Mouse (Mus musculus) thymus, postnatal 25 days (tissue): Measurements from ENCODE around the gene Sparcl1.

ENCODE experiments used
- DNase-seq: peaks from one replicate; pipeline ENCODE4 v3.0.0; 2022

Sparcl1 gene

DNA sequence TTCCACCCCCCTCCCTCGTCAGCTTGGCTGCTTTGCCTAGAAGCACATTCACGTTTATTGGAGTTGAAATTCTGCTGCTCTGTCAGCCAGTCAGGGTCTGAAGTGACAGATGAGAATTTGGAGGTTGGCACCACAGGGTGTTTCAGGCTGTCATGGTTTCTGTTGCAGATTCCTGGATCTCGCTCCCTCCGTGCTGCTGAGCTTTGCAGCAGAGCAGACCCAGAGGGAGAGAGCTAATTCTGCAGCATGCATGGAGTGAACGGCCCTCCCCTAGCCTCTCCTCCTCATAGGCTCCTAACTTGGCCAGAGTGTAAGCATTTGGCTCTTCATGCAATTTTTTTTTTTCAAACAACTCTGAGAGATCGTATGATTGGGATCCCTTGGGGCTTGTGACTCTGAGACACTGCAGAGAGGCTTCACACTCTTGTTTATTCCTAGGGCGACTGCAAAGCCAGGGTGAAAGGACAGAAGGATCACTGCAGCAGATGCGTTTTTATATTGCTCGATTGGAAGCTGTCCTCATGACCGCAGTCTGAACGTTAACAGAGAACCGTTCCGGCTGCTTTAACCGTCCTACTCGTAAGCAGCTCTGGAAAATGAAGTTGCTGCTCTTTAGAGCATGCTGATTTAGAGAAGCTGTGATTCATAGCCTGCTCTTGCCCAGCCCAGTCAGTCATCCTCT, at the start of gene Sparcl1:
Sparcl1 (minus strand) TSS at position 243 of the 682 bp plus-strand sequence.
- no peak for DNase-seq

DNA sequence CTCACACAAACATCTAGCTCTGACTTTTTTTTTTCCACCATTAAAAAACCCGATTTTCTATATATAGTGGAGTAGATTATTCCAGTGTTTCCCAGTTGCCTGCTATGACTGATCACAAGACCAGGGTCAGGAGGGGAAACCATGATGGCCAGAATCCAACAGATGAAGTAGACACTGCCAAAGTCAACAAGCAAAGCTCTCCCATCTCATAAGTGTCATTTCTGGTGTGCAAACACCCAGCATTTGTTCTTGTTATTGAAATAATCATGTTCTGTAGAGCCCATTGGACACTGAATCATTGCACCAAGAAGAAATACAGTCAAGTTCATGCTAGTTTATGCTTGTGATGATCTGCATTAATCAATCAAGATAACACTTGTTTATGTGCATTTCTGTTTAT, 47.9 kb upstream of the Sparcl1 start:
- DNase-seq: no peak

DNA sequence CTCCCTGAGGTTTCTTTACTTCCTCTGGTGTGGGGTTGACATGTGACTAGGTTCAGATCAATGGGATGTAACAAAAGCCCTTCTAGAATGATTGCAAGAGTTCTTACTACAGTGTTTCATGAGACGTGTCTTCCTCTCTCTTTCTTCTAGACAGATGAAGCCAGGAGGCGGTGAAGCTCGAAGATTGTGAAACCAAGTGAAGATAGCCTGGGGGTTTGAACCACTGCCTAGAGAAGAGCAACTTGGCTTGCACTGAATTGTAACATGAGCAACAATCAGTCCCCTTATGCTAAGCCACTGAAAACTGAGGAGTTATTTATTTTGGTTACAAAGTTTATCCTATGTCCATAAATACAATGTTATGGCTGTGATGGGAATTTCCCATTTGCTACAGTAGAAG, 47.0 kb upstream of the Sparcl1 start:
- no peak for DNase-seq

DNA sequence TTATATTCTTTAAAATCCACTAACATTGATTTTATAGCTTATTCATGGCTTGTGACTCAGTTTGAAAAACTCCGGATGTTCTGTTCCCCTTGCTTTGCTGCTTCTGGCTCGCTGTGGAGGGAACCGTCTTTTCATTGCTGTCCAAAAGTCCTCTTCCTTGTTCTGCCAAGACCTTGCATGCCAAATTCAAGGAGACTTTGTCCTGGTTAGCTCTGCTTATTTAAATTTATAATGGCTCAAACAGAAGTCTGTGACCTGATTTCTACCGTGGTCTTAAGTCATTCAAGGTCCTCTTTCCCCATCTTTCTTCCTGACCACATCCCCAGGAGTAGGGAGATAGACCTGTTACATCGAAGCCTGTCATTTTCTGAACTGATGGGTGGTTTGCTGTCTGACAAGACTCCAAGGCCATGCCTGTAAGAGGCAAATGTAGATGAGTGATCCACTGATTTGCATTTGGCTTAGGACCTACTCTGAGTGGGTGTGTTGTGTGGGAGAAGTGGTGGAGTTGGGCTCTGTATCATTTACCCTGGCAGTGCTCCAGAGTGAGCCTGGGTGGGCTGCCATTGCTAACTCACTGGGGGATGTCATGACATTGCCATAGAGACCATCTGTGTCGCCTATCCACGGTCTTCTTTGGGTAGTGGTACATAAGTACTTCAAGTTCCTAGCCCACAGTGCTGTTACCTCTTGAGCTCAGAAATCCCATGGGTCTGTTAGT, 45.0 kb upstream of the Sparcl1 start:
- no peak for DNase-seq

DNA sequence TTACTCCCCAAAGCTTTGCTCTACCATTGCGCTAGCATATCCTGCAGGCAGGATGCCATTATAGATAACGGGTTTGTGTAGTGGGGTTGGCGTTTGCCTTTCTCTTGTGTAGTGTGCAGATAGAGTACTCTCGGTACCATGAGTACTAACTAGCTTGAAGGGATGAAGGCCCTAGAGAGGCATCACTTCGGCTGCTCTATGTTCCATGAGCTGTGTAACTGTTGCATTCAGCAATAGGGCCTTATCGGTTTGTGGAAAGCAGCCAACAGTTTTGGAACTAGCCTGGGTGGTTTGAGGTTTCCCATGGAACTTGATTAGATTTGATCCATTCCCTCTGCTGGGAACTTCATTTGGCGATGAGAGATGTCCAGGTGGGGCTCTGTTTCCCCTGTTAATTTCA, 44.2 kb upstream of the Sparcl1 start:
- DNase-seq: no peak

DNA sequence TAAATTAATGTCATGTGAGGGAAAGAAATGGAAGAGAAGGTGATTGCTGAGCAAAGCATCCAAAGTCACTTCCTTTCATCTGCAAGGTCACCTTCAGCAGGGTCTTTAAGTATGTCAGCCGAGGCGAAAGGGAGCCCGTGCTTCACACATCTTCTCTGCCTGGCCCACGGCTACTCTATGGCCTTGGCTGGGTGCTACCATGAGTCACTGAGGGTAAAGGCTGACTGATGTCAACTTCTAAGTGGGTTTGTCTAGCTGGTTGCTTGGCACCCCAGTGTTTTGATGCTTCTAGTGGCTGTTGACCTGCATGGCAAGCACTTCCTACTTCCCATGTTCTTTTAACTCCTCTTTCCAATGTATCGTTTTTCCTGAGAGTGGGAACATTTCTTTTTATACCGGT, 36.7 kb upstream of the Sparcl1 start:
- DNase-seq: no peak

DNA sequence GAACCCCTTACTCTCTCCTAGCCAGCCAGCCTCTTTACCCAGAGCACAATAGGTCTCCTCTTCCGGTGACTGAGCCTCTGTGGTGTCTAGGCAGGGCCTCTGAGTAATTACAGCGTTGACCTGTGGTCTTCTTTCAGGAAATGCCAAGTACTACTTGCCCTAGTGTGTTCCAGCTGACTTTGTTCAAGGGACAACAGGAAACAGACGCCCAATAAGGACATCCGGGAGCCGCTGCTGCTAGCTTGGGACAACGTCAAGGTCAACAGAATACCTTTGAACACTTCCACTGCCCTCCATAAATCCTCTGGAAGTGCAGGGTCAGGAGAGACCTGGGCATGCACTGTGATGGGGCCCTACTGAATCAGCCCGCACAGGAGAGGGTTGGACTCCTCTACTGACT, 35.8 kb upstream of the Sparcl1 start:
- no peak for DNase-seq

DNA sequence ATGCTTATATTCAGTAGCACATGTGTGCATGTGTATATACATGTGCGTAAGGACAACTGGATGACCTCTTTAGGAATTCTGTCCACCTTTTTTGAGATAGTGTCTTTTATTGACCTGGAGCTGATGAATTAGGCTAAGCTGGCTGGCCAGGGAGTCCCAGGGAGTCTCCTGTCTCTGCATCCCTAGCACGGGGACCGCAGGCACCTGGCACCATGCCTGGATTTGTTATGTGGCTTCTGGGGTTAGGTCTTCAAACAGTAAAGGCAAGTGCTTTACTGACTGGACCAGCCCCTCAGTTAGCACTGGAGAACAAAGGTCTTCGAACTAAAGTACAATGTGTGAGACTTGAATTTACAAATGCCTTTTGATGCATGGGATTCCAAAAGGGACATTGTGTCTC, 30.5 kb upstream of the Sparcl1 start:
- no peak for DNase-seq

DNA sequence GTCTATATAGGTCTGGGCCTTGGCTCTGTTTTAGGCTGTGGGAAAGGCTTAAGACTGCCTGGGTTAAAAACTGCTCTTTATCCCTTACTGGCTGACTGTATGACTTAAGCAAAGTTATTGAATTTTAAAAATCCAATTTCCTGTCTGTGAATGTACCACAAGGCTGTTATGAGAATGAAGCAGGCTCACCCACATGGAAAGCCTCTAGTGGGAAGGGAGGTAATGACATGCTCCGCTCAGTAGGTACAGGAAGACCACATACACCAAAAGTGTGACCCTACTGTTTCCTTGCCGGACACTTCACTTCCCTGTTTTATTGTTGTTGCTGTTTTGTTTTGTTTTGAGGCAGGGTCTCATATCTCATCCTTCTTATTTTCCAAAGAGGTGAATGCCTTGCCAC, 27.5 kb upstream of the Sparcl1 start:
- no peak for DNase-seq

DNA sequence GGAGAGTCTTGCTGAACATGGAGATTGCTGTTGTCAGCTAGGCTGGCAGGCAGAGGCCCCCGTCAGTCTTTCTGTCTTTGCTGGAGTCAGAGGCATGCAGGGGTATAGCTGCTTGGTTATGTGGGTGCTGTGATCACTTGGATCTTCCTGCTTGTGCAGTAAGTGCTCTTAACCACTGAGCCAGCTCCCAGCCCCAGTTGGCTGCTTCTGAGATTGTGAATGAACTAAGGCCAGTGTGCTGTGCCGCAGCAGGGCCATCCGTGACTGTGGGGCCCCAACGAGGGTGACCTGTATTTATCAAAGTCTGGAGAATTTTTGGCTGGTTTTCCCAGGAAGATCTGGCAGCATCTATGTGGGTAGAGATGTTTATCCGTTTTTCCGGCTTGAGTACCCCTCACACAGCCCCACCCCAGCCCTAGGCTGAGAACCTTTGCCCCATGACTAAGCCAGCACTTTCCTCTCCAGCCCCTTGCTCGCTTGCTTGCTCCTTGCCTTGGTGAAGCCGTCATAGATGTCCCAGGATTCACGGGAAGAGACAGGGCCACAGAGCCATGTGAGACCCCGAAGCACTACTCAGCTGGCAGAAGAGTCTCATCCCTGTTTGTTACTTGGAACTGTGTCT, 24.5 kb upstream of the Sparcl1 start:
- no peak for DNase-seq

DNA sequence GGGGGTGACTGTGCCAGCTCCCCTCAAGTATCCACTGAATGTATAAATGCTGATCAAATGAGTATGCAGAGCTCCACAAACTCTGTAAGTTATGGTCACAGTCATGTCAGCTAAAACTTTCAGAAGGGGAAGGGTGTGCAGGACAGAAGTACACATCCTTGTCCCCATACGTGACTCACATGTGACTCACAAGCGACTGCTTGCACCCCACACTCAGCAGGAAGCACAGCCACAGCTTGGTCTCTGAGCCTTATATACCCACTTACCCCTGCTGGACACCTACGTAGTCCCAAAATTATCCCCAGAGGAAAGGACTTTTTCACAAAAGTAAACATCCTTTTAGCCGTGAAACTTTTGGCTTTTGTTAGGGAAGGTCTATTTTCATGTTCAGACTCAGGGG, 20.2 kb upstream of the Sparcl1 start:
- DNase-seq: no peak

DNA sequence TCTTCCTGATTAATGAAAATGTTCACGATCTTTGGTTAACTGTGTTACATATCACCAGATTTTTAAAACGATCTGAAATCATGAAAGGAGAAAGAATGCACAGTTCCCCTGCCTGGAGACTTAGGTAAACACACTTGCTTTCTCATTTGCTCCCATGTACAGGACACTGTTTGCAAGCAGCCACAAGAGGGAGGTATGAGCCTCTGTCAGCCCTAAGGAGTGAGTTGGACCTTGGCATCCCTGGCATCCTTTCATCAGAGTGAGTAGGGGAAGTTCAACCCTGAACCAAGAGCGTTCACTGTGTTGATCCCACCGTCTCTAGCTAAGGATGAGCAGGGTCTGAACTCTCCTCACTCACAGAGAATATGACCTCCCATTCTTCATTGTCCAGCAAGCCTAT, 18.0 kb upstream of the Sparcl1 start:
- no peak for DNase-seq

DNA sequence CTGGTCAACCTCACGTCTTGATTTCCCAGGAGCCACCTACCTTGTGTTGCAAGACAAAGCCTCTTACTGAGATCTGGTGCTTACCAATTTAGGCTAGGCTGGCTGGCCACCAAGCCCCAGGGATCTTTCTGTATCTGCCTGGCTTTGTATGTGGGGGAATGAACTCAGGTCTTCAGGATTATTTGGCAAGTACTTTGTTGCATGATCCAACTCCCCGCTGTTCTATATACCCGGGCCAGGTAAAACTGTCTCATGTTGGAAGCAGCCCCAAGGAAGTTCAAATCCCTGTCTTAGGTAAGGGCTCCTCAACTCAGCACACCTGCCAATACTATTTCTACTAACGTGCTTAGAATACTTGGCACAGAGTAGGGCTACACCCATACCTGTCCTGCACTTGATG, 17.4 kb upstream of the Sparcl1 start:
- DNase-seq: no peak

DNA sequence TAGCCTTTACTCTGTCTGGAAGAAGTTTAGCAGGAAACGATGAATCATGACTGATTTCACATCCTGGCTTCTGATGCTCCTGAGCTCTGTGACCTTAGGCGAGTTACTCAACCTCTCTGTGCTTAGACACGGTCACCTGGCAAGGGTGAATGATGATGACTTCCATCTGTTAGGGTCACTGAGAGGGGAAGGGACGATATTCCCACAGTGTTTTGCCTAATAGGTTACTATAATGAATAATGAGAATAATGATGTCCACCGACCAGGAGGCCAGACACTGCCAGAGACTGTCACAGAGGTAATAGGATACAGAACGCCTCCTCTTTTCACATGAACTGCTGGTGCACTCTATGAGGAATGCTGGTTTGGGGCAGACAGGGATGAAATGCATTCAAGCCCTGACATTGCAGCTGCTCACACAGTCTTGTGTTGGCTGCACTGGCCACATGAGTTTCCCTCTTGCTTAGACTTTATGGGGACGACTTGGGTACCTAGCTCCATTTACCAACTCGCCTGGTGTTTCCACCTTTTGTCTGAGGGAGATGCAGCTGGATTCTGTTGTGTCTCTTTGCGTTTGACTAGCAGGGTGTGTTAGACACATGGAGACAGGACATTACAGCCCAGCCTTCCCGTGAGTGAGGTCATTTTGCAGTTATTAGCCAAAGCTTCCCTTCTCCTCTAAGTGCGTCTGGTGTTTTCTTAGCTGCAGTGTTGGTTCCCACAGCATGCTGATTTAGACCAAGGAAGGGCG, 14.9 kb upstream of the Sparcl1 start:
- no peak for DNase-seq

DNA sequence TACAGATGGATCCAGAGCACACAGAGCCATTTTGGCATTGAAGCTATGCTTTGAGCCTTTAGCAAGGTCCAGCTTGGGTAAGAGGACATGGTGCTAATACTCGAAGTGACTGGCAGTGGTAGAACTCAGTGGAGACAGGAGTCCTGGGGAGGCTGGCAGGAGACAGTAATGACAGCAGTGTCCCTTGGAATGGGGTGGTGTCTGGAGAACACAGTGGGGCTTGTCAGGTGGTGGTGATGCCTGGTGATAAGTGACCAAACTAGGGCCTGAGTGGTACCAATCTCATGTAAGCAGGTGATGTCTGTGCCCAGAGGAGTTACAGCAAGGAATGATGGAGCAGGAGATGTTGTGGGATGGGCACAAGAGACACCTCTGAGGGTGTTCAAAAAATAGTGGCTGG, 13.8 kb upstream of the Sparcl1 start:
- no peak for DNase-seq

DNA sequence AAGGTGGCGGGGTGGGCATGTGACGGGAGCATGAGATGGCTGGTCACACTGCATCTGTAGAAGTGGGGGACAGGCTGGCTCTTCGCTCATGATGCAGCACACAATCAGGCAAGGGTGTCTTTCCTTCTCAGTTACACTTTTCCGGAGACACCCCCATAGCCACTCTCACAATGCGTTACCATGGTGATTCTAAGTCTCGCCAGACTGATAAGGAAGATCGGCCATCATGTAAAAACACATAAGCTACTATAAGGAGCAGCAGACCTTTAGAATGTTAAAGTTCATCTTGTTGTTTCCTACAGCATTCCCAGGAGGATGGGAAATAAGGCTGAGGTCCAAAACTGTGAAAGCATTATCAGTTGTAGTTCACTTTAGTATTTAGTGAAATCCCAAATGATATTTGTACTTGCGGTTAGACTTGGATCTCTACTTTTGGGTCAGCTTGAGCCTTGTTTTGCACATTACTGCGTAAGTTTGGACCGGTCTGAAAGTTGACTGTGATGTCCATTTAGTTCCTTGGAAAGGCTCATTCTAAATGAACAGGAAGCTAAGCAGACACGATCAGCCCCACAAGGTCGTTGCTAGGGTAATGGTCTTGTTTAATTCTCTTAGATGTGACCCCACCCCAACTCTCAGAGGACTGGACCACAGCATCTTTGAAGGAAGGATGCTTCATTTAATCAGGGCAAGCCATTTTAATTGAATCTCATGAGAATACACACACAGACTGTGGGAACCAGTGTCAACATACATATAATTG, 13.2 kb upstream of the Sparcl1 start:
- no peak for DNase-seq

DNA sequence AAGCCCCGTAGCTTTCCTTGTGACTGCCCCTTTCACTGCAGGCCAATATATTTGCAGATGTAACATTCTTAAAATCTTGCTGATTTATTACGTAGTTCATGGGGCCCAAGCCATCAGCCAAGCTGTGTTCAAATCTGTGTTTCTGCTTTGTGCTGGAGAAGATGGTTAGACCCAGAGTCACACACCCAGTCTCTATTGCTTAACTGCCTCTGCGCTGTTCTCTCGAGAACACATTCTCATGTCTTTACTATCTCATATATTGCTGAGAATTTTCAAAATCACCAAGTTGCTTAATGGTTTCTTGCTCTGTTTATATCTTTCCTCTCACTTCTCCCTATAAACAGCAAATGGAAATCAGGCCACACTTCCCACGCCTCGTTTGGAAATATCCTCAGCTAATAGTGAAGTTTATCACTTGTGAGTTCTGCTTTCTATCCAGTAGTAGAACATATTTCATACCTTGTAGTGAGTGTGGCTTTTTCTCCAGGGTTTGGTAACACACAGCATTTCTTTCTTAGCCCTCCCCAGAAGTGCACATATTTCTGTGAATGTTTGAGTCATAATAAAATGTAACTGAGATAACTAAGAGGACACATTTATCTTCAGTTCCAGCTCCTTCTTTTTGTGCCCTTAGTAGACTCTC, 10.6 kb upstream of the Sparcl1 start:
- DNase-seq: no peak

DNA sequence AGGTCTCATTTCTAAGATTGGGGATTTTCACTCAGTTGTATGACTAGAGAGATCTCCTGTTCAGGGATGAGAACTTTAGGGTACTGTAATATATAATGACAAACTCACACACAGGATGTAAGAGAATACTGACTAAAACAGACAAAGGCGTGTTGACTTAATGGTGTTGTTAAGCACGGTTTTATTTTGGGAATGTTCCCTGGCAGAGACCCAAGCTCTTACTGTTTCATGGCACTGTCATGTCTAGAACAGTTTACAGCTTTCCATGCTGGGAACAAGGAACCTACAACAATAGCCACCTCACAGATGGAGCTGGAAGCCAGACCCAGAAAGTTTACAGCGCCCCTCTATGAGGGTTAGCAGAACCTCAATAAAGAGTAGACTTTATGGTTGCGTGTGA, 2.4 kb upstream of the Sparcl1 start:
- DNase-seq: no peak

DNA sequence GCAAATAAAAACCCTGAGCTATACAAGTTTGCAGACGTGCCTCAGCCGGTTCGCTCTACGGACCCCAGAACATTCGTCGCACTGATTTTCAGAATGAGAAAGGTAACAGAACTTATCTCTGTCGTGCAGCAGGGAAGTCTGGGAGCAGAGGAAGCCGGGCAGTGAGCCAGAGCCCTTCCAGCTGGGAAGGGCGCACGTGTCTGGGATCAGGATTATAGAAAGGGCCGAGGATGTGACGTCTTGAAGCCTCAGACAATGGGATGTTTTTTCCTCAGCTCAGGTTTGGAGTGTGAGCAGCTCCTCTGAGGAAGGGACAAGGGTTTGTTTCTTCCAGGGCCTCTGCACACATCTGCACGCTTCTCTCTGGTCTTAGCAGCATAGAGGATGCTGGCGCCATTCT, 1.6 kb upstream of the Sparcl1 start:
- no peak for DNase-seq

DNA sequence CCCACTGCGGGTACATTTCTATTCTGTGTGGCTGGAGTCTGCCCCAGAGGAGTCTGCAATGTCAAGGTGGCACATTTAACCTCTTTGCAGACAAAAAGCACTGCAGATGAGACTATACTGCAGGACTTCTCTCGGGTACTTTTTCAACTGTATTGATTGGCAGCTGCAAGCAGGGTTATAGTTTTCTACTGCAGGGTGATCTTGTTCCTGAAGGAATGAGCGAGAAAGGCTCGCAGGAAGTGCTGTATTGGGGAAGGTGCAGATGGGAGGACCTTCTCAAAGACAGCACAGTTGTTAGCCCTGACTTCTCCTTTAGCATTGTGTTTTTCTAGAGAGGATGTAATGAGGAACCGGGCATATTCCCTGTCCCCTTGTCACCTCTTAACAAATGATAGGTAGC, 1.0 kb downstream of the Sparcl1 start:
- no peak for DNase-seq

DNA sequence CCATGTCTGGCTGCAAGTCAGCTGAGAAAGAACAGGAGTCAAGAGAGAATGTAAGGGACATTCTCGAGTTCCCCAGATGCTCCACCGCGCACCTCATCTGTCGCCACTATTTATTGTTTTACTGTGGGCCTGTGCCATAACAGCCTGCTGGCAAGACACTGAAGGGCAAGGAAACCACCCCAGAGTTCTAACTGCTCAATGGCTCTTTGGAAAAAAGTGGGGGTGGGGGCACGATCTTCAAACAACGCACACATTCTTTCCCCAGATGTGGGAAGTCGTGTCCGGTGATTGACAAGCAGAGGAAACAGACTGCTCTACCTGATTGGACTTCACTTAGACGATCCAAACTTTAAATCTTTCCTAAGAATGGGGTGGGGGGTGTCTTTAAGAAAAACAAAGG, 1.5 kb downstream of the Sparcl1 start:
- no peak for DNase-seq

DNA sequence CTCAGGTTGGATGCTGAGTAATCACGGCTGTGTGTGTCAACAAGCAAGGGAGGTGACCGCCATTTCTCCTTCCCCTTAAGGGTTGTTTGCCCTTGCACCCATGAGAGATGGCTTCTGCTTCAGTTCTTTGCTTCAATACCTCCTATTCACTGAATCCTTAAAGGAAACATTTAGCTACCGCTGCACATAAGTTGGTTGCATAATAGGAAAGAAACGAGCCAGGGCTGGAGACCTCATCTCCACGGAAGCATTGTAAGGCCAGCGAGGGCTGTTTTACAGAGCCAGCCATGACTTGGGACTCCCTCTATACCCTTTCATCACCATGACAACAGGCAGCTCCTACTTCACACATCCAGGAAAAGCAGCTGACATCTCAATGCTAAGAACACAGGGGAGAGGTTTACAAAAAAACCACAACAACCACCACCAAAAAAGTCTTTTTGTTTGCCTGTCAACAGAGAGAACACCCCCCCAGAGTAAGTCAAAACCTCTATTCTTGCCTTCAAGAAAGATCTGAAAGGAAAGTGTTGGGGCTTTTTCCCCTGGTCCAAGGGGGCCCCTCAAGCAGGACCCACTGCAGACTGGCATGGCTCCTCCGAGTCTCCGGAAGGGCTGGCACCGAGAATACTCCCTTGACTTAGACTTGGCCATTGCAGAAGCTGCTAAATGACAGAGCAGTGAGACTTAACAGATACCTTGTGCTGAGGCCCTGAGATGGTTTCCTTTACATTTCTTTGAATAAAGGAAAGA, 3.2 kb downstream of the Sparcl1 start:
- DNase-seq: no peak
